Mouse (Mus musculus) liver, embryonic 14.5 days (tissue): ENCODE measurements at regions not wholly inside any gene's neighbourhood (a gene's known extent, or its start where the extent isn't known, plus 50 kb on each side); places are given as distances from the start of the nearest gene placed in this dataset.

Experiments
- ATAC-seq: fragments of 200-750 bp; cut with Nextera tagmentation; 2 replicates; pipeline ENCODE4 v1.8.0; 2017; ENCODE audit warnings: moderate number of reproducible peaks, mild to moderate bottlenecking, moderate library complexity; ENCODE audit not compliant: insufficient read depth
- DNase-seq, 3 experiments: peaks; one replicate each; pipeline ENCODE4 v3.0.0-alpha.2; 2012 to 2013; ENCODE audit warnings: low read depth in 3 of 3, low spot score in 3 of 3
- H3K27ac ChIP-seq: fragments of 300-500 bp; sonication (generic); 2 replicates; pipeline ENCODE4 v1.5.1; 2014; ENCODE audit warnings: moderate library complexity, mild to moderate bottlenecking, control low read depth, inconsistent platforms
- H3K27me3 ChIP-seq: fragments of 300-500 bp; sonication (generic); 2 replicates; pipeline ENCODE4 v1.6.1; 2014; ENCODE audit warnings: mild to moderate bottlenecking, low read length, moderate library complexity; ENCODE audit not compliant: control insufficient read depth, insufficient read depth
- H3K36me3 ChIP-seq: fragments of 300-500 bp; sonication (generic); replicated peaks from 2 replicates; pipeline ENCODE4 v1.6.1; 2014; ENCODE audit warnings: low read depth; ENCODE audit not compliant: control insufficient read depth, insufficient read depth
- H3K4me1 ChIP-seq, 2 experiments: fragments of 200-500 bp in 1 of 2; fragments of 300-500 bp in 1 of 2; sonication (generic) in 1 of 2; replicated peaks; 2 replicates each; pipeline ENCODE4 v1.6.1; 2012 to 2014; ENCODE audit warnings: antibody characterized with exemption in 1 of 2, inconsistent platforms in 1 of 2, low read length in 1 of 2; ENCODE audit not compliant: control insufficient read depth in 2 of 2, insufficient read depth in 2 of 2
- H3K4me2 ChIP-seq: fragments of 300-500 bp; sonication (generic); 2 replicates; pipeline ENCODE4 v1.6.1; 2014; ENCODE audit warnings: low read depth, mild to moderate bottlenecking, control low read depth, moderate library complexity
- H3K4me3 ChIP-seq, 2 experiments: fragments of 200-500 bp in 1 of 2; fragments of 300-500 bp in 1 of 2; sonication (generic) in 1 of 2; 2 replicates each; pipeline ENCODE4 v1.5.1; 2012 to 2014; ENCODE audit warnings: low read depth in 2 of 2, low read length in 2 of 2, mild to moderate bottlenecking in 2 of 2, control low read depth in 1 of 2, inconsistent platforms in 1 of 2, moderate library complexity in 1 of 2; ENCODE audit not compliant: insufficient read depth in 1 of 2
- H3K9ac ChIP-seq: fragments of 300-500 bp; sonication (generic); replicated peaks from 2 replicates; pipeline ENCODE4 v1.6.1; 2014; ENCODE audit warnings: mild to moderate bottlenecking, control low read depth, moderate library complexity
- H3K9me3 ChIP-seq: fragments of 300-500 bp; sonication (generic); 2 replicates; pipeline ENCODE4 v1.6.1; 2016; ENCODE audit warnings: low read length, mixed read lengths; ENCODE audit not compliant: control insufficient read depth
- CTCF ChIP-seq: IDR thresholded peaks from 2 replicates; pipeline ENCODE4 v1.5.1; 2016; ENCODE audit warnings: antibody characterized with exemption, low read depth, control low read depth
- EP300 ChIP-seq: IDR thresholded peaks from 2 replicates; pipeline ENCODE4 v1.6.1; 2016; ENCODE audit warnings: antibody characterized with exemption, low read depth
- WGBS: fragments of 180-500 bp; shearing (Covaris S2); extraction: QIAGEN DNeasy Blood & Tissue Kit; methylation state at CpG from one replicate; pipeline ENCODE4 v1.1.7; 2014; ENCODE audit not compliant: insufficient replicate concordance; 5-methylcytosine and 5-hydroxymethylcytosine counted together

- Histone ChIP-seq H3K4me2 (no peak overlapping the region), H3K9ac (no peak overlapping the region), H3K27ac (no peak overlapping the region), H3K9me3 (no peaks in the 10 kb centered on the region), H3K36me3 (no peaks in the 10 kb centered on the region), H3K27me3 (no peaks in the 10 kb centered on the region), H3K4me1 (no peaks in the 10 kb centered on the region), H3K4me3 (no peak overlapping the region)
- no peak for DNase-seq
- no peak for ATAC-seq
- TF ChIP-seq EP300 (no peak), CTCF (no peak)
- 21% methylated on average over 8 of the region's 8 CpGs for WGBS
These were observed 611.9 kb upstream of the Nrp1 start for GRCm38 (mm10) chr8:127746456-127746855.

GRCm38 (mm10) chr8:127752871-127753270, 605.5 kb upstream of the Nrp1 start:
- Histone ChIP-seq H3K9me3 (no peaks in the 10 kb centered on the region), H3K9ac (no peak overlapping the region), H3K36me3 (no peaks in the 10 kb centered on the region), H3K4me1 (no peaks in the 10 kb centered on the region), H3K4me2 (no peak overlapping the region), H3K27me3 (no peaks in the 10 kb centered on the region), H3K4me3 (no peak overlapping the region), H3K27ac (no peak overlapping the region)
- DNase-seq (no peak), ATAC-seq (no peak)
- TF ChIP-seq EP300, result no peak
- TF ChIP-seq CTCF, result no peak; the same call in 1 of the 2 replicates
- WGBS, result 60% methylated on average over 5 of the region's 5 CpGs

GRCm38 (mm10) chr8:127753793-127754565, 604.4 kb upstream of the Nrp1 start:
- Histone ChIP-seq H3K4me2 (no peak overlapping the region), H3K27ac (no peak overlapping the region), H3K4me3 (no peak overlapping the region), H3K9me3 (no peaks in the 10 kb centered on the region), H3K9ac (no peak overlapping the region), H3K27me3 (no peaks in the 10 kb centered on the region), H3K36me3 (no peaks in the 10 kb centered on the region), H3K4me1 (no peaks in the 10 kb centered on the region)
- TF ChIP-seq EP300, result no peak
- TF ChIP-seq CTCF, result no peak
- 60% methylated on average over 5 of the region's 5 CpGs for WGBS
- ATAC-seq (no peak), DNase-seq (no peak)

- H3K4me2 ChIP-seq, result no peak overlapping the region
- no peak overlapping the region for H3K27ac ChIP-seq
- WGBS, result 30% methylated on average over 2 of the region's 2 CpGs
These were observed 601.0 kb upstream of the Nrp1 start for GRCm38 (mm10) chr8:127757396-127757795.

GRCm38 (mm10) chr8:127759906-127760305, 598.5 kb upstream of the Nrp1 start:
- no peaks in the 10 kb centered on the region for H3K4me1 ChIP-seq
- H3K4me3 ChIP-seq, result no peak overlapping the region
- no peaks in the 10 kb centered on the region for H3K27me3 ChIP-seq
- H3K27ac ChIP-seq, result no peak overlapping the region
- ATAC-seq (no peak), DNase-seq (no peak)
- no peaks in the 10 kb centered on the region for H3K9me3 ChIP-seq
- H3K9ac ChIP-seq, result no peak overlapping the region
- no peak overlapping the region for H3K4me2 ChIP-seq
- H3K36me3 ChIP-seq, result no peaks in the 10 kb centered on the region
- WGBS, result 72% methylated on average over 5 of the region's 5 CpGs
- no peak for TF ChIP-seq CTCF
- no peak for TF ChIP-seq EP300

More at GRCm38 (mm10) chr8:127757396-127757795, 601.0 kb upstream of the Nrp1 start:
- Histone ChIP-seq H3K27me3 (no peaks in the 10 kb centered on the region), H3K9ac (no peak overlapping the region), H3K4me3 (no peak overlapping the region), H3K36me3 (no peaks in the 10 kb centered on the region), H3K4me1 (no peaks in the 10 kb centered on the region), H3K9me3 (no peaks in the 10 kb centered on the region)
- no peak for TF ChIP-seq CTCF
- no peak for TF ChIP-seq EP300
- DNase-seq, result no peak
- no peak for ATAC-seq
